Mouse (Mus musculus) retina, embryonic 14.5 days (tissue): ENCODE results near the gene Rab43.

Experiments
- DNase-seq: peaks from one replicate; pipeline ENCODE4 v3.0.0-alpha.2; 2015; ENCODE audit warnings: low spot score

Rab43 gene

DNA sequence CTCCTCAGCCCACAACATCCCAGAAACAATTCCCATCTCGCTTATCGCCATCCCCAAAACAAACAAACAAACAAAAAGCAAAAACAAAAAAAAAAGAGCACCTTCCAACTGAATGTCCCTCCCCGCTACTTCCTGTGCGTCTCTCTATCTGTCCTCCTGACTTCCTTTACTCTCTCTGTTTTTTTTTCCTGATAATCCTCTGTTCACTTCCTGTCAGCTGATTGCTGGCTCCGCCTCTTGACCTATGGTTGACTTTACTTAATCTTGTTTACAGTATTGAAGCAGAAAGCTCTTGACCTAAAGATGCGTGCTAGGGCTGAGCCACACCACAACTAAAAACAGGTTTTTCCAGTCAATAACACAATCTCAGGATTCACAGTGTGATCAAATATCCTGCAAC, 63.4 kb downstream of the Rab43 start:
- no peak for DNase-seq

DNA sequence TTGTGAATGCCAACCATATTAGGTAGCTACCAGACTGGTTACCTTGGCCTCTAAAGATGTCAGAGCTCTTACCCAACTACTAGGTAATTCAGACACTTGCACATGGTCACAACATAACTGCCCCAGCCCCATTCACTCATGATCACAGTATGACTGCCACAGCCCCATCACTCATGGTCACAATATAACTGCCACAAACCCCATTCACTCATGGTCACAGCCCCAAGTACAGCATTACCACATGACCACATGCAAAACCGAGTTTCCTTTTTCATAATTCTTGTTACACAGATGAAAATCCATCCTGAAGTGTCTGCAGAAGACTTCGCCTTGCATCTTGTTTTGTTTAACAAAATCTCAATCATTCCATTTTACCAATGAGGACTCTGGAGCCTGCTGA, 63.9 kb downstream of the Rab43 start:
- no peak for DNase-seq

DNA sequence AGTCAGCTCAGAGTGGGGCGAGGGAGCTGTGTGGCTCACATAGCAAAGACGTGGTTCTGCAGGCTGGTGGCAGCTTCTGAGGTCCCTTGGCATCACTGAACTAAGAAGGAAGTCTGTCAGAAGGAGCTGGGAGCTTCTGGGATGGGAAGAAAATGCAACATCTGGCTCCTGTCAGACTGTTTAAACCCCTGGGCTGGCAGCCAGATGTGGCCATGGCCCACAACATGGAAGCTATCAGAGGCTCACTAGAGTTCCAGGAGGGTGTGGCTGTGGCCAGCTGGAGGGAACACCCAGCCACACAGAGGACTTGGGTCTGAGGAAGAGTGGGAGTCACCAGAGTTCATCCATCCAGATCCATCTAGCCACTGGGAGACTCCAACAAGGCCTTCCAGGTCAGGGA, 65.1 kb downstream of the Rab43 start:
- no peak for DNase-seq

DNA sequence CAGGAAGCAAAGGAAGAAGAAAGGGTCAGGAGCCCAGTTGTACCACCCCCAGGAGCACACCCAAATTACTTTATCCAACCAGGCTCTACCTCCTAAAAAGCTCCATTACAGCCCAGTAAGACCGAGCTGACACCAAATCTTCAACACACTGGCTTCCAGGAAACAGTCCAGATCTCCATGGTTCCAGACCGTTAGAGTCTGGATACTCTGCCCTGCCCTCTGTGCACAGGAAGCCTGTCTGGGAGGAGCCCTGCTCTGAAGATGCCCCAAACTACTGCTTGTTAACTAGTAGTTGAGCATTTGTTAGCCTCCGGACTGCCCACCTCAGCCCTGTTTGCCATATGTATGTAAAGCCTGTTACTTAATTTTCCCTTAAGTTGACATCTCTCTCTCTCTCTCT, 65.9 kb downstream of the Rab43 start:
- DNase-seq, result no peak

DNA sequence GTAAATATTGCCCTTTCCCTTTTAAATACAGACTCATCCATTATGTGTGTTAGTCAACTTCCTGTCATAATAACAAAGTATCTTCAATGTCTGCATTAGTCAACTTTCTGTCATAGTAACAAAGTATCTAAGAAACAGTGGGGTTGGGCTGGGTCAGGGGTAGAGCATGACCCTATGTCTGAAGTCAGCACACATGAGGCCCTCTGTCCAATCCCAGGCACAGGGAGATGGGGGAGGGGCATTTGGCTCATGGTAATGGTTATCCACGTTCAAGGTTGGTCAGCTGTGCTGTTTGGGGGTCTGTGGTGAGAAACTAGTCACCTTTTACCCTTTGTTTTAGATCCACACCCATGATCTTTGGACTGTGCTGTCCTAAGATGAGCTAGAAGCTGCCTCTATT, 66.7 kb downstream of the Rab43 start:
- DNase-seq, result no peak

DNA sequence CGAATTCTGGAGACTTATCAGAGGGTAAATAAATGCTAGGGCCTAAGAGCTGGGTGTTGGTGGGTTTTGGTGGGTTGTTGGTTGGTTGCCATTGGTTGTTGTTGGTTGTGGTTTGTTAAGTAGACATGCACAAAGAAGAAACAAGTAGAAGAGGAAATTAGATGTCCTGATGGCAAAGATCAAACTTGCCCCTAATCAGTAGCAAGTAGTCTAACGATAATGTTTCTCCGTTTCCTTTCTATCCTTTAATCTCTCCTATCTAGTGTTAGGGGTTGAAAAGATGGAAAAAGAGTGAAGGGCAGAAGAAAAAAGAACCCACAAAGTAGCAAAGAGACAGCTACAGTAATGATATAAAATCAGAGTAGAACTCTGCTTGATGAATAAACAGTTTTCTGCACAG, 67.3 kb downstream of the Rab43 start:
- DNase-seq, result no peak

DNA sequence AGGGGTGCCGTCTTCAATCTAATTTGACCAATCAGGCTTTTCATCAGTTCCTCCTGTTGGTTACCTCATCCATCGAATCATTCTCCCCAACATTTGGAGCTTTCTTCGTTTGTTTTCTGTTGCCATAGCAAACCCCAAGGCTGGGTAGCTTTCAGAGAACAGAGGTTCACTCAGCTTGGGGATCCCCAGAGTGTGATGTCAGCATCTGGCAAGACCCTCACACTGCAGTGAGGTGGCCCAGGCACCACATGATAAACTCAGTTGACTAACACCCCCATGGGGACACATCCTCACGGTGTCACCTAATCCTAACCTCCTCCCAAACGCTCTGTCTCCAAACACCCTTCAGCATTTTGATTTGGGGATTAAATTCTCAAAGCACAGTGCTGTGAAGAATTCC, 68.7 kb downstream of the Rab43 start:
- no peak for DNase-seq

DNA sequence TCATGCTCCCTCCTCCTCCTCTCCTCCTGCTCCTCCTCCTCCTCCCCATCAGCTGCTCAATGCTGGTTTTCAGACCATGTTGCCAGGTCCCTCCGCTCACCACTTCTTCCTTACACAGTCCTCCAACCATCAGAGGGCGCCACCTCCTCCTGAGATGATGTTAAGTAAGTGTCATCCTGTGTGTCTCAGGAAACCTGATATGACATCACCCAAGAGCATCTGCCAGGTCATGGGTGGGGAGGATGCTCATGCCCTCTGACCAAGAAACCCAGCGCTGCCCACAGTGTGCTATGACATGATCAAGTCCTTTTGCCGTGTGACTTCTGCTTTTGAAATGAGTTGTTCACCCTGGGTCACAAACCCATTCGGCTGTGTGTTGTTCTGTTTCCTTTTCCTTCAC, 69.2 kb downstream of the Rab43 start:
- DNase-seq, result no peak

DNA sequence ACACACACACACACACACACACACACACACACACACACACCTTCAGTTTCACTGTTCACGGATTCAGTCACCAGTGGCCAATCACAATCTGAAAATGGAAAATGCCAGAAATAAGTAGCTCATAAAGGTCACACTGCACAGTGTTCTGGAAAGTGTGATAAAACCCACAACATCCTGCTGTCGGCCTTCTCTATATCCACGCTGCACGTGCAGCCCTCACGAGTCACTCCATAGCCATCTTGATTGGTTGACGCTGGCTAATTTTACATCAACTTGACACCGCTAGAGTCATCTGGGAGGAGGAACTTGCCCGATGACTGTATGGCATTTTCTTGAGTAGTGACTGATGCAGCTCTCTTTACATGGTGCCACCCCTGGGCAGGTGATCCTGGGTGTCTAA, 70.0 kb downstream of the Rab43 start:
- no peak for DNase-seq

DNA sequence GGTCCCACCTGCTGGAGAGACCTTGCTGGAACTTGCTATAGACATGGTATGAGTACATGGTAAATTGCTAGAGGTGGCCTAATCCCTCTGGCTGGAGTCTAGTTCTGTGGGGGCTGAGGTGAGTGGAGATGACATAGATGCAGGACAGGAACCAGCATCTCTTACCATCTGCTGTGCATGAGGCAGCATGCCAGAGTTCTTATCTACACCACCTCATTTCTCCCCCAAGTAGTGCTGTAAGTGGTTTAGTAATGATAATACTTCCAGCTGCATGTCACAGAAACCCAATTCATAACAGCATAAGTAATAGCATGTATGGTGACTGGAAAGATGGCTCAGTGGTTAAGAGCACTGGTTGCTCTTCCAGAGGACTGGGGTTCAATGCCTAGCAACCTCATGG, 71.5 kb downstream of the Rab43 start:
- no peak for DNase-seq

DNA sequence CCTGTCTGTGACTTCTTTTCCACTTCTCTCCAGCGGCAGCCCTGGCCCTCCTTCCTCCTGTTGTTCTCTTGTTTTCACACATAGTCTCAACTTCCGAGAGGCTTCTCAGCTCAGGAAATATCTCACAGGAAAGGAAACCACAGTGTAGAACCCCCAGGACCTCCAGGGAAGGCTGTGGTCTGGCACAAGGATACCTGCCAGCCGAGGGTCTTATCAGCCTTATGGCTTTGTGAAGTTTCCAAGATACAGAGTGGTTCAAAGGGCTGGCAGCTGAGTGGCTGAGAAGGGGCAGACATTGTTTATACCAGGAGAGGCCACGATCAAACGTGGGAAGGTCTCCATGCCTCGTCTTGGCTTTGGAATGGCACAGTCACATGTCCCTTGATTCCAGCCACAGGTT, 72.1 kb downstream of the Rab43 start:
- no peak for DNase-seq
